14 mouse cellular contexts compared by ENCODE assay signal in the genomic region with DNA sequence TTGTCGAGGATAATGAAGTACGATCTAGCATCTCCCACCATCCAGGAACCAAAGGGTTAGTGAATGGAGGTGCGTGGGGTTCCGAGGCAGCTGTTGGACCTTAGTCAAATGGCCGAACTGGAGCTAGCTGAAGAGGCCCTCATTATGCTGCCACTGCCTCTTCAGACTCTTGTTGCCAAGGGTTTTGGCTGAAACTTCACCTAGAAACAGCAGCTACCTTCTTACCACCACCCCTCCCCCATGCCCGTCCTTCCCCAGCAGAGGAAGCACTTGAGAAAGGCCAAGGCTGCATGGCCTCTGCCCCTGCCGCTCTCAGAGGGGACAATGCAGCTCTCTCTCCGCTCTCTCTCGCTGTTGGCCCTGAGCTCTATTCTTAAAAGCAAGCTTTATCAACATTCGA.
DNase-seq lines count a peak whose midpoint lies in the region; ATAC-seq and TF ChIP-seq lines count a peak whose summit lies in the region.
"Had no signal": no experiment of that assay in that cellular context is flagged by ENCODE, and none has a peak within 500 bp of the region (broad histone marks: within the 10 kb centered on the region; RNA-seq: fewer than 3 reads in every experiment).

No protein-coding gene starts in this region.

- TF ChIP-seq CTCF in midbrain, postnatal 0 days (IDR thresholded peaks at IDR 0.05) = no peak

- DNase-seq in frontal cortex, postnatal 25 days (ENCODE audit: low spot score in 2 of 2) = no peak
- peak; percentile 12 to 13 for DNase-seq in layer of hippocampus, postnatal 36 days
- peak; percentile 48 for DNase-seq in midbrain, postnatal 0 days (ENCODE audit: low spot score)
- DNase-seq in thymus, postnatal 0 days (ENCODE audit: low spot score) = no peak
- no peak for DNase-seq in gastrocnemius, postnatal 25 days
- DNase-seq: cerebellum, postnatal 14 days; kidney, adult 8-10 months; liver, embryonic 13.5 days had no signal

- 71% methylated on average over 10 of the region's 10 CpGs for WGBS in midbrain, embryonic 15.5 days
- WGBS in midbrain, embryonic 16.5 days = 59% methylated on average over 10 of the region's 10 CpGs
- 77% methylated on average over 10 of the region's 10 CpGs for WGBS in midbrain, postnatal 0 days

- H3K9me3 ChIP-seq in midbrain, embryonic 15.5 days = no peaks in the 10 kb centered on the region
- H3K9me3 ChIP-seq in midbrain, embryonic 16.5 days (replicated peaks; ENCODE audit: control insufficient read depth, low read length, poor library complexity, severe bottlenecking) = no peaks in the 10 kb centered on the region
- H3K9me3 ChIP-seq in midbrain, postnatal 0 days (ENCODE audit: low read length) = no peaks in the 10 kb centered on the region
- H3K9me3 ChIP-seq: embryonic facial prominence, embryonic 15.5 days; liver, embryonic 13.5 days; midbrain, embryonic 12.5 days; neural tube, embryonic 15.5 days had no signal

- H3K4me2 ChIP-seq in midbrain, embryonic 15.5 days = no peak overlapping the region
- H3K4me2 ChIP-seq in midbrain, embryonic 16.5 days (ENCODE audit: low read length) = no peak overlapping the region
- H3K4me2 ChIP-seq in midbrain, postnatal 0 days (ENCODE audit: low read depth, low read length, poor library complexity, severe bottlenecking) = no peak overlapping the region
- H3K4me2 ChIP-seq: embryonic facial prominence, embryonic 15.5 days; liver, embryonic 13.5 days; midbrain, embryonic 12.5 days; neural tube, embryonic 15.5 days had no signal

- H3K27me3 ChIP-seq in midbrain, embryonic 15.5 days (replicated peaks) = no peaks in the 10 kb centered on the region
- no peaks in the 10 kb centered on the region for H3K27me3 ChIP-seq in midbrain, embryonic 16.5 days (ENCODE audit: control insufficient read depth, insufficient read depth, low read depth, low read length)
- H3K27me3 ChIP-seq in midbrain, postnatal 0 days (ENCODE audit: insufficient read depth, low read length) = no peaks in the 10 kb centered on the region
- H3K27me3 ChIP-seq: embryonic facial prominence, embryonic 15.5 days; neural tube, embryonic 15.5 days had no signal

- no peak overlapping the region for H3K9ac ChIP-seq in midbrain, embryonic 15.5 days
- no peak overlapping the region for H3K9ac ChIP-seq in midbrain, embryonic 16.5 days (ENCODE audit: low read depth, low read length)
- no peak overlapping the region for H3K9ac ChIP-seq in midbrain, postnatal 0 days (replicated peaks; ENCODE audit: low read length, poor library complexity, severe bottlenecking)
- H3K9ac ChIP-seq: embryonic facial prominence, embryonic 15.5 days; liver, embryonic 13.5 days; midbrain, embryonic 12.5 days; neural tube, embryonic 15.5 days had no signal

- no peak overlapping the region for H3K4me3 ChIP-seq in midbrain, embryonic 15.5 days
- no peak overlapping the region for H3K4me3 ChIP-seq in midbrain, embryonic 16.5 days (ENCODE audit: low read depth, low read length)
- H3K4me3 ChIP-seq in midbrain, postnatal 0 days (ENCODE audit: low read depth, low read length) = no peak overlapping the region
- H3K4me3 ChIP-seq: embryonic facial prominence, embryonic 15.5 days; liver, embryonic 13.5 days; midbrain, embryonic 12.5 days; neural tube, embryonic 15.5 days had no signal

- H3K4me1 ChIP-seq in midbrain, embryonic 15.5 days = peaks cover 6% of the 10 kb centered on the region; the same call in 1 of the 2 replicates
- H3K4me1 ChIP-seq in midbrain, embryonic 16.5 days (ENCODE audit: control insufficient read depth, insufficient read depth, low read length) = peaks cover 6% of the 10 kb centered on the region
- no peaks in the 10 kb centered on the region for H3K4me1 ChIP-seq in midbrain, postnatal 0 days (ENCODE audit: insufficient read depth, low read length)

- H3K36me3 ChIP-seq in midbrain, embryonic 15.5 days (replicated peaks) = no peaks in the 10 kb centered on the region
- no peaks in the 10 kb centered on the region for H3K36me3 ChIP-seq in midbrain, embryonic 16.5 days (ENCODE audit: control insufficient read depth, insufficient read depth, low read length)
- no peaks in the 10 kb centered on the region for H3K36me3 ChIP-seq in midbrain, postnatal 0 days (ENCODE audit: insufficient read depth, low read length)
- H3K36me3 ChIP-seq: embryonic facial prominence, embryonic 15.5 days; liver, embryonic 13.5 days; midbrain, embryonic 12.5 days; neural tube, embryonic 15.5 days had no signal

- H3K27ac ChIP-seq in midbrain, embryonic 15.5 days = no peak overlapping the region
- no peak overlapping the region for H3K27ac ChIP-seq in midbrain, embryonic 16.5 days (ENCODE audit: low read length)
- H3K27ac ChIP-seq in midbrain, postnatal 0 days (ENCODE audit: low read depth, low read length) = no peak overlapping the region
- H3K27ac ChIP-seq: embryonic facial prominence, embryonic 15.5 days; liver, embryonic 13.5 days; midbrain, embryonic 12.5 days; neural tube, embryonic 15.5 days had no signal

- peak; percentile 16; the same call in 1 of the 2 replicates for ATAC-seq in frontal cortex, adult (ENCODE audit: low TSS enrichment)
- 0 out of 2 replicates have a peak, but pooled peaks have one; percentile 33 for ATAC-seq in midbrain, embryonic 15.5 days (replicated peaks)
- ATAC-seq in midbrain, embryonic 16.5 days = no peak; the same call in 1 of the 2 replicates
- no peak for ATAC-seq in midbrain, postnatal 0 days (ENCODE audit: low FRiP score)

Comparison
In these comparisons a context has a peak if more than half of its experiments do, and no peak if none do; other contexts are left out.
1. ATAC-seq: peak in frontal cortex, adult (single experiment) and midbrain, embryonic 15.5 days (single experiment); none in midbrain, embryonic 16.5 days (single experiment) and midbrain, postnatal 0 days (single experiment).
2. DNase-seq: peak in layer of hippocampus, postnatal 36 days (2 of 2) and midbrain, postnatal 0 days (single experiment); none in frontal cortex, postnatal 25 days (0 of 2), thymus, postnatal 0 days (single experiment) and gastrocnemius, postnatal 25 days (single experiment).